Mouse (Mus musculus) bone marrow macrophage, adult 2 months (primary cell): ENCODE data around the gene Mras. TPM values are rescaled to one million over a fixed set of nuclear protein-coding genes. Genes with fewer than 3 reads are reported as not detected.

ENCODE experiments used
- H3K27ac ChIP-seq: 2 replicates; pipeline ENCODE4 v1.5.1; 2012; ENCODE audit warnings: low read depth, low read length; ENCODE audit not compliant: insufficient read depth
- H3K4me1 ChIP-seq: 2 replicates; pipeline ENCODE4 v1.6.1; 2012; ENCODE audit warnings: low read length; ENCODE audit not compliant: control insufficient read depth, insufficient read depth
- H3K4me3 ChIP-seq: 2 replicates; pipeline ENCODE4 v1.5.1; 2012; ENCODE audit warnings: mild to moderate bottlenecking, low read length, moderate library complexity; ENCODE audit not compliant: insufficient read depth
- CTCF ChIP-seq: IDR thresholded peaks from 2 replicates; pipeline ENCODE4 v1.5.1; 2012; ENCODE audit warnings: low read depth, mild to moderate bottlenecking, low read length, moderate library complexity
- POLR2A ChIP-seq: IDR thresholded peaks from 2 replicates; pipeline ENCODE4 v1.6.1; 2012; ENCODE audit warnings: mild to moderate bottlenecking, low read depth, low read length, borderline replicate concordance
- polyA plus RNA-seq: library from polyadenylated mRNA; stranded (reverse); fragments of >200 nt; gene quantifications from 2 replicates; pipeline ENCODE4 v1.2.4, GENCODE M21; 2012; ENCODE audit not compliant: missing spikeins, insufficient read depth, insufficient read length

Gene Mras
- polyA plus RNA-seq, 1 experiment = 4.9 TPM

- Histone ChIP-seq H3K4me1 (no peaks in the 10 kb centered on the region), H3K27ac (no peak overlapping the region), H3K4me3 (no peak overlapping the region)
- TF ChIP-seq CTCF (no peak), POLR2A (no peak)
These were observed 97.1 kb downstream of the Mras start for GRCm38 (mm10) chr9:99340126-99340525.

DNA sequence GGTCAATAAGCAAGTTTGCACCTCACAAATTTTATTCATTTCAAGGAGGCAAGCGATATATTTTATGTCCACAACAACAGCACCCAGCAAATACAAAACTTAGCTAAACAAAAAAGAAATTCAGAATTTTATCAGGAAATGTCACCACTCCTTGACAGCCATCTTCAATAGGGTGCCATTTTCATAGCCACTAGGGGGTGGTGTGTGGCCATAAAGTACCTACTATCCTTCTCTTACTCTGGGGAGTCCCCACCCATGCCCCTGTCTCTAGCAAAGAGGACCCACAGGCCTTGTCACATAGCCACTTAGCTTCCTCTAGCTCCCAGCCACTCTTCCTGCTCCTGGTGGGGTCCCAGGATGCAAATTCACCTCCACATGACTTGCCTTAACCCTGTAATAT is 98.0 kb downstream of the Mras start:
- Histone ChIP-seq H3K27ac (no peak overlapping the region), H3K4me1 (no peaks in the 10 kb centered on the region), H3K4me3 (no peak overlapping the region)
- TF ChIP-seq CTCF = no peak
- no peak for TF ChIP-seq POLR2A

DNA sequence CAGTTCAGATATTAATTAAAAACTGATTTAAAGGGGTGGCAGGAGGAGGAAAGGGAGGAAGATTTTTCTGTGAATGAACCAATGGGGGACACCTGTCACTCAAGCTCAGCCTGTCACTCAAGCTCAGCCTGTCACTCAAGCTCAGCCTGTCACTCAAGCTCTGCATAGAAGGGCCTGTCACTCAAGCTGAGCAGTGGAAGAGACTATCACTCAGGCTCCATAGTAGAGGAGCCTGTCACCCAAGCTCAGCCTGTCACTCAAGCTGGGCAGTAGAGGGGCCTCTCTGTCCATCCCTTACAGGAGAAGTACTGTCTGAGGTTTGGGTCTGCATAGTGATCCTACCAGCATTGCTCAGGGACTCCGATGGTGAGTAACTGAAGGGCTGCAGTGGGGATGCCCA is 98.9 kb downstream of the Mras start:
- no peaks in the 10 kb centered on the region for H3K4me1 ChIP-seq
- H3K27ac ChIP-seq = no peak overlapping the region
- no peak overlapping the region for H3K4me3 ChIP-seq
- TF ChIP-seq CTCF = no peak
- no peak for TF ChIP-seq POLR2A

DNA sequence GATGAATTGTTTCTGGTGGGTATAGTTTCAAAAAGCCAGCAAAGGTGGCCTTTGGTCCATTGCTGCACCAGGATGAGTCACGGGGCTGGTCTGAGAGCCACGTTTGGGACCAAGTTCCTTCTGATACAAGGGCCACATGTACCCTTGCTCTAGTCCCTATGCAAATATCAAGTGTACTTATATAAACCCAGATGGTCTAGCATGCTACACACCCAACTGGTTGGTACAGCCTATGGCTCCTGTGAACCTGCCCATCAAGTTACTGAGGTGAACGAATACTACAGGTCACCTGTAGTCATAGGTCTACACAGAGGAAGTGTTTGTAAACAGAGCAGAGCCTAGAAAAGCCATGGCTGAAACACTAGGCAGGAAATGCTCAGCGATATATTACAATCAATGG is 100.6 kb downstream of the Mras start:
- no peaks in the 10 kb centered on the region for H3K4me1 ChIP-seq
- H3K4me3 ChIP-seq = no peak overlapping the region
- TF ChIP-seq CTCF (no peak), POLR2A (no peak)
- H3K27ac ChIP-seq = no peak overlapping the region

Other genes starting within 250 kb of the Mras start
- not detected in 2 replicates for gene Faiml, start 200.1 kb downstream of the Mras start, polyA plus RNA-seq
- gene Cep70, start 194.0 kb downstream of the Mras start, polyA plus RNA-seq = 19.3 and 21.8 TPM in 2 replicates
- gene Esyt3, start 78.8 kb downstream of the Mras start, polyA plus RNA-seq = not detected in 2 replicates
- not detected in 2 replicates for gene Nme9, start 14.1 kb upstream of the Mras start, polyA plus RNA-seq
- gene Armc8, start 131.5 kb upstream of the Mras start, polyA plus RNA-seq = 16.1 and 17.4 TPM in 2 replicates
- gene Dbr1, start 138.4 kb upstream of the Mras start, polyA plus RNA-seq = 13.2 and 15.7 TPM in 2 replicates
- gene A4gnt, start 175.1 kb upstream of the Mras start, polyA plus RNA-seq = not detected in 2 replicates
- 0.24 TPM in 1 of 2 replicates, not detected in the other for gene Dzip1l, start 192.1 kb upstream of the Mras start, polyA plus RNA-seq